Mouse (Mus musculus): ENCODE data around the gene Aatf.
A peak's percentile ranks its signal among the peaks of the same experiment; 100 is the strongest.

The Aatf gene

GRCm38 (mm10) chr11:84513171-84514116 lies at the start of gene Aatf:
Gene Aatf (minus strand): TSS chr11:84513522.
- peak; percentile 87 to 92 for DNase-seq (ENCODE audit: low spot score in 2 of 2)

DNA sequence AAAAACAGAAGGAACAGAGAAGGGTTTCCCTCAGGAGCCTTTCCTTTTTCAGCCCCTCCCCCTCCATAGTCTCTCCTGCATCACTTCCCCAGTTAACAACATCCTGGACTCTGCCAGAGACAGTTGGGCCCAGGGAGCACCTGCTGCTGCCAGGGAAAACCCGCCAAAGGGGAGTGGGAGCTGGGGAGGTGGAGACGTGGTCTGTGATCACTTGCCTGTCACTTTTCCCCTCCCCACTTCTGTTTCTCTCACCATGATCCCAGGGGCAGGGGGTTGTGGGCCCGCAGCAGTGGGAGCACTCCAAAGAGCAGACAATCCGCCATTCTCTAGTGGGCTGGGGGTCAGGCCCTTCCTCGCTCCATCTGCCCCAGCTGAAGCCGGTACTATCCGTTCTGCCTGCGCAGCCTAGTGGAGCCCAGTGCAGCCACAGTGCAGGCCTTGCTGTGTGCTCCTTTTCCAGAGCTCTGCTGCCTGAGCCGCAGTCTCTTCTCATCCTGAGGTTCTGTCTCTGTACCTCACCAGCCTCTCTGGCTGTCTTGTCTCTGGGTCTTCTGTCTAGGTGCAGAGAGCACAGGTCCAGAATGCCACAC lies 49.5 kb upstream of the Aatf start:
- no peak for DNase-seq (ENCODE audit: low spot score in 2 of 2)

GRCm38 (mm10) chr11:84561546-84561945 lies 48.2 kb upstream of the Aatf start:
- DNase-seq (ENCODE audit: low spot score in 2 of 2), result no peak

- no peak for DNase-seq (ENCODE audit: low spot score in 2 of 2)
Measured at GRCm38 (mm10) chr11:84553821-84554450, 40.6 kb upstream of the Aatf start.

GRCm38 (mm10) chr11:84551296-84551695 lies 38.0 kb upstream of the Aatf start:
- no peak for DNase-seq (ENCODE audit: low spot score in 2 of 2)

- no peak for DNase-seq (ENCODE audit: low spot score in 2 of 2)
Measured at GRCm38 (mm10) chr11:84549258-84549791, 36.0 kb upstream of the Aatf start.

GRCm38 (mm10) chr11:84548293-84548692 lies 35.0 kb upstream of the Aatf start:
- DNase-seq (ENCODE audit: low spot score in 2 of 2), result no peak

DNA sequence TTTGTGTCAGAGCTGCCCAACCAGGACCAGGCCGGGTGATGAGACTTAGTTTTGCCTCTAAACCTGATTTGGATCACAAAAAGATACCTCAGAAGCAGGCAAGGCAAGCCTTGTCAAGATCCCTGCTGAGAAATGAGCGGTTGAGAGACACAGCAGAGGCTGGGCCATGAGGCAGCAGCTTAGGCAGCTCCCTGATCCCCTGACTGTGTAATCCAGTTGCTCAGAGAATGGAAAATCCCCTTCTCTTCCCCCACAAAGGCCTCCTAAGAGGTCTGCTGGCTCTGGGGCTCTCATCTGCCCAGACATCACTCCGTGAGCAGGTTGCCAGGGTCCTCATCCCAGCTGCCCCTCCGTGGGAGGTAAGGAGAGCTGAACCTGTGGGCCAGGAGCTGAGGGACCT lies 26.7 kb upstream of the Aatf start:
- DNase-seq (ENCODE audit: low spot score in 2 of 2), result no peak

DNA sequence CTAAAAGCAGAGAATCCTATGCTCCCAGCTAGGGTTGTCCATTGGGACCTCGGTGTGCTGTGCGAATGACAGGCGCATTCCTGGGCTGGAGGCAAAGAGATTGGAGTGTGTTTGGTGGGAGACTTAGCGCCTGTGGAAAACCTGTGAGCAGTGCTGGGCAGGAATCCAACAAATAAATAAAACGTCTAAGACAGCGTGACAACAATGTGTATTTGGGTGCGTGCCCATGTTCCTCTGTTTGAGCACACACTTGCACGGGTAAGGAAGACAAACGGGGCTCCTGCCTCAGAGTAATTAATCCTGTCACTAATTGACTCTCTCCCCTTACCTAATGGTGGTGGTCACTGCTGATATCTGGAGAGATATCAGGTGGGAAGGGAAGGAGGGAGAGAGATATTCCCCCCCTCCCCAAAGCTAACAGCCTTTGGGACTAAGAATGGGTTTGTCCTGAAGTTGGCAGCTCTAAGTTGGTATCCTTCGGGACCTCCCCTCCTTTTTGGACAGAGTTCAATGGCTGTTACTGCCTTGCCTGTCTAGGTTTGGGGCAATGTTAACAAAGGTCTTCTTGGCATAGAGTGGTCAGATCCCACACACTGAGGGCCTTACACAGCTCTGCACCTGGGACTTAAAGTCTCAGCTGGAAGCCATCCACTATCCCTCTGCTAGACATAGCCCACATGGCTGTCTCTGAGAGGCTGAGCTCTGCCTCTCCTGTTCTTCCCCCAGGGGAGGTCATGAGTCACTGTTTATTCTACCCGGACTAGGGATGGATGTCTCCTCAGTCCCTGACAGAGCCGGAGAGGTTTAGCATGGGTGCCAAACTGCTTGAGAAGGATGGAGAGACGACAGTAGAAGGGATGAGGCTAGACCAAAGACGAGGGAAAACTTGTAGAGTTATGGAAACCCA lies 16.7 kb upstream of the Aatf start:
- no peak for DNase-seq (ENCODE audit: low spot score in 2 of 2)

- no peak for DNase-seq (ENCODE audit: low spot score in 2 of 2)
Measured at GRCm38 (mm10) chr11:84529143-84529755, 15.9 kb upstream of the Aatf start.

- DNase-seq (ENCODE audit: low spot score in 2 of 2), result no peak
Measured at GRCm38 (mm10) chr11:84526976-84527860, 13.9 kb upstream of the Aatf start.

- DNase-seq (ENCODE audit: low spot score in 2 of 2), result no peak
Measured at GRCm38 (mm10) chr11:84526451-84526850, 13.1 kb upstream of the Aatf start.

DNA sequence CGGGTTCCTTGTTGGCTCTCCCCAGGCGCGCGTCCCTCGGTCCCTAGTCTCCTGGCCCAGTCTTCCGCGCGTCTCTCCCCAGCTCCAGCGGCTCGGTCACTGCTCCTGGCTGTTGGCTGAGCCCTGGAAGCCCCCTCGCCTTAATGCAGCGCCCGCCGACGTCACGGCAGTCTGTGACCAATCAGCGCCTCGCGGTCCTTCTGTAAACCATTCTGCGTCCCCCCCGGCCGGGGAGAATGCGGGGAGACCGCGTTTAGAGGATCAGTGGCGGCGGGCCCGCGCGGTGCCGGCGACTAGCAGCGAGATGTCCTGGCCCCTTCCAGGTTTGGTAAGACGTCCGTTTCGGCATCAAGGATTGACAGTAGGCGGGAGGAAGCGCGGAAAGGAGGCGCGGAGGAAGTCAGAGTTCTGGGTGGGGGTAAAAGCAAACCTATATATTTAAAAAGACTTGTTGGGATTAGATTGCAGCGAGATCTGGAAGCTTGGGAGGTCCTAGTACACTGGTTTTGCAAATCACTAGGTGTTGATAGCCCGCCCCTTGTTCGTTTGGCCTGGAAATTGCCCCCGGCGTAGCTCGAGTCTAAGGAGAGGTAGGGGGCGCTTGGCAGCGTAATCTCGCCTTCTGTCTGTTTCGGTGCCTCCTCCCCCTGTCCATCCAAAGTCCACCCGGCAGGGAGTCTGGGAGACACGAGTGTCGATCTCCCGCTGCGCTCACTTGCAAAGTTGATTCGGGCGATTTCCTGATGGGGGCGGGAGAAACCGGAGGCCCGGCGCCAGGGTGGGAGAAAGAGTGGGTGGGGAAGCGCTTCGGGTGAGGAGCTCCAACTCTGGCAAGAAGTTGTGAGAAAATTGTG lies 12.3 kb upstream of the Aatf start, which contains the start of gene Lhx1:
Gene Lhx1 (minus strand): TSS at position 115 of the 854 bp plus-strand sequence.
- no peak for DNase-seq (ENCODE audit: low spot score in 2 of 2)

DNA sequence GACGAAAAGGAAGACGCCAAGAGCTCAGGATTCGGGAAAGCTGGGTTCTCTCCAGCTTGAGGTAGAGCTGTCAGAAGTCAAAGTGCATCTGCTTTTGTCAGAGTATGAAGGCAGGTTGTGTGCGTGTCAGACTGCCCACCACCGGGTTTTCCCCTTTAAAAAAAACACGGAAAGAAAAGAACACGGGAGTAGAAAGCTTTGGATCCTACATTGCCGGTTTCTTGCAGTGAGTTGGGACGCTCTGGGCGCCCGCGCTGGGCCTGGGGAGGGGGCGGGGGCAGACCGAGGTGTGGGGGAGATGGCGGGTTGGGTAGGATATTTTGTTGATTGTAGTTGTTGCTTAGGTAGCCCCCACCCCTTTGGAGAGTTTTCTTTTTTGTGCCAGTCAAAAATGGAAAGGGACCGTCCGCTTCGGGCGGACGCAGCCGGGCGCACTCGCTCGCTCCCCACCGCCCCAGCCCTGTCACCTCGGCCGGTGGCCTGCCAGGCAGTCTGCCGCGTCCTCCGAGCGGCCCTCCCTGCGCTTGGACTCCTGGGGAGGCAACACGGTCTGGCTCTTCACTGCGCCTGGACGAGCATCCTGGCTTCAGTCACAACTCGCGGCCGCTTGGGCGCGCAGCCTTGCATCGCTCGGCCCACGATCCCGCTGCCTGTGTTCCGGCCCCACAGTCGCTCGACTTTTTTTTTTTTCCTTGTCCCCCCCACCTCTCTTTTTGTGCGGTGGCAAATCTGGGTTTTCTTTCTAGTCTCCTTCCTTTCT lies 11.4 kb upstream of the Aatf start:
- DNase-seq (ENCODE audit: low spot score in 2 of 2), result no peak

DNA sequence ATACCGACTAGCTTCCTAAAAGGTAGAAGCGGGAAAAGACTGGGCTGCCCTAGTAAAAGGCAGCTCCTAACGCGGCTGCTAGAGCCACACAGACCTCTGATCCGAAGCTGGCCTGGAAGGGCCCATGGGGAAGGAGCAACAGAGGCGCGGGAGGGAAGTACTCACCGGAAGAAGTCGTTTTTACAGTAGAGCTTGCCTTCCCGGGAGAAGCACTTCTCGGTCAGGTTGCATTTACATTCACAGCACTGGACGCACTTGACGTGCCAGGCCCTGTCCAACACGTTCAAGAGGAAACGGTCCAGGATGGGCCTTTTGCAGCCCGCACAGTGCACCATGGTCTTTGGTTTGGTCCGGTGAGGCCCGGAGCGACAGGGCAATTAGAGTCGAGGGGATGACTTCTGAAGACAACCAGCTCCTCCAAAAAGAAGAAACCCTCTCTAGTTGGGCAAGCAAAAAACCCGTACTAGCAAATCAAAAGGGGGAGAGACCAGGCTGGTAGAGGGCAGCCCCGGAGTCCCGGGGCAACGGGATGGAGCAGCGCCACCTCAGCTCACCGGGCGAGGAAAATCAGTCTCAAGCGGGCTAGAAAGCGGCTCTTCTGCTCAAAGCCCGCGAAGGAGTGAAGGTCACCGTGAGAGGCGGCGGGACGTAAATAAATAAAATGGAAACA lies 10.7 kb upstream of the Aatf start:
- no peak for DNase-seq (ENCODE audit: low spot score in 2 of 2)

GRCm38 (mm10) chr11:84523321-84523831 lies 10.1 kb upstream of the Aatf start:
- no peak for DNase-seq (ENCODE audit: low spot score in 2 of 2)

DNA sequence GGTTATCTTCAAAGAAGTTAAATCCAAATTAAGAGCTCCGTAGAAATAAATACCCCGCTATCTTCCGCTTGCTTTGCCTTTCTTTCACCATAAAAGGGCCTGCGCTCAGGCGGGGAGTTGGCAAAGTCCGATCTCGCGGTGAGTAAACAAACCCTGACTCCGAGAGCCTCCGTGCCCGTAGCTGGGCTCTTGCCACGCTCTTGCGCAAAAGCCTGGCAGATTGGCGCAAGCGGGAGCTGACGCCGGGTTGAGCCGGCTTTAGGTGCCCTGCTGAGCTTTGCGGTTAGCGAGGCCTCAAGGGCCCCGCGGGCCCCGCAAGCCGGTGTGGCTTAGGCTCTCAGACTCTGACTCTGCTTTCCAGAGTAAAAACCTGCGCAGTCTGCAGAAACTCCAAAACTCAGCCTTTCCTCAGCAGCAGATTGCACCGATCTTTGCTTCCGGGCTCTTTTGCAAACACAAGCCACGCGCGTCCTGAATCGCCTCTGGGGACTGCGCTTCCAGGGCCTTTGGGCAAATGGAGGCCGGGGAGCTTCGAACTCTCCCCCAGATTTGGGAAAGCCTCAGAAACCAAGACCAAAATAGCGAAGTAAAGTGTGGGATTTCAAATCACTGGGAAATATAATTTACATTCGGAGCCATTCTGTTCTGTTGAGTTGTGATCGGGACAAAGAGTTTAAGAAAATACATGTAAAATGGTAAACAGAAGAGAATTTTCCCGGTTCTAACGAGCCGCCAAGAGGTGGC lies 9.4 kb upstream of the Aatf start:
- DNase-seq (ENCODE audit: low spot score in 2 of 2), result no peak

Data from spleen, postnatal 14 days (tissue).